Mouse (Mus musculus) midbrain, postnatal 0 days (tissue): Measurements from ENCODE around the gene Ebi3. TPM values are rescaled to one million over a fixed set of nuclear protein-coding genes. Genes with fewer than 3 reads are reported as not detected.

Experiments used
- ATAC-seq: fragments of 200-750 bp; cut with Nextera tagmentation; 2 replicates; pipeline ENCODE4 v1.8.0; 2017; ENCODE audit warnings: moderate number of reproducible peaks, mild to moderate bottlenecking, moderate TSS enrichment, moderate library complexity; ENCODE audit not compliant: low FRiP score
- DNase-seq: peaks from one replicate; pipeline ENCODE4 v3.0.0-alpha.2; 2015; ENCODE audit warnings: low spot score
- H3K27ac ChIP-seq: fragments of 300-500 bp; sonication (generic); 2 replicates; pipeline ENCODE4 v1.5.1; 2014; ENCODE audit warnings: low read depth, mild to moderate bottlenecking, low read length, mixed read lengths
- H3K27me3 ChIP-seq: fragments of 300-500 bp; sonication (generic); 2 replicates; pipeline ENCODE4 v1.6.1; 2014; ENCODE audit warnings: low read length, control low read depth, mixed read lengths; ENCODE audit not compliant: insufficient read depth
- H3K36me3 ChIP-seq: fragments of 300-500 bp; sonication (generic); 2 replicates; pipeline ENCODE4 v1.6.1; 2014; ENCODE audit warnings: low read length, control low read depth, mixed read lengths; ENCODE audit not compliant: insufficient read depth
- H3K4me1 ChIP-seq: fragments of 300-500 bp; sonication (generic); 2 replicates; pipeline ENCODE4 v1.6.1; 2014; ENCODE audit warnings: mild to moderate bottlenecking, control low read depth, antibody characterized with exemption, low read length, mixed read lengths; ENCODE audit not compliant: insufficient read depth
- H3K4me2 ChIP-seq: fragments of 300-500 bp; sonication (generic); 2 replicates; pipeline ENCODE4 v1.6.1; 2014; ENCODE audit warnings: low read depth, mild to moderate bottlenecking, low read length, mixed read lengths; ENCODE audit not compliant: poor library complexity, severe bottlenecking
- H3K4me3 ChIP-seq: fragments of 300-500 bp; sonication (generic); 2 replicates; pipeline ENCODE4 v1.5.1; 2014; ENCODE audit warnings: low read depth, mild to moderate bottlenecking, low read length, moderate library complexity
- H3K9ac ChIP-seq: fragments of 300-500 bp; sonication (generic); replicated peaks from 2 replicates; pipeline ENCODE4 v1.6.1; 2014; ENCODE audit warnings: mild to moderate bottlenecking, low read length, moderate library complexity, mixed read lengths; ENCODE audit not compliant: poor library complexity, severe bottlenecking
- H3K9me3 ChIP-seq: fragments of 300-500 bp; sonication (generic); 2 replicates; pipeline ENCODE4 v1.6.1; 2016; ENCODE audit warnings: low read length, control low read depth
- CTCF ChIP-seq: IDR thresholded peaks from 2 replicates; pipeline ENCODE4 v1.5.1; 2016; ENCODE audit warnings: antibody characterized with exemption, mild to moderate bottlenecking
- WGBS: fragments of 180-500 bp; shearing (Covaris S2); extraction: QIAGEN DNeasy Blood & Tissue Kit; methylation state at CpG from one replicate; pipeline ENCODE4 v1.1.7; 2014; 5-methylcytosine and 5-hydroxymethylcytosine counted together
- polyA plus RNA-seq: library from polyadenylated mRNA; unstranded; fragments of >200 nt; fragmentation: Nextera tagmentation; extraction: Ambion mirVana; gene quantifications from 2 replicates; pipeline ENCODE4 v1.2.1, GENCODE M21; 2015
- total RNA-seq: library from RNA; depleted of rRNA; stranded (reverse); fragments of >200 nt; gene quantifications from 2 replicates; pipeline ENCODE4 v1.2.3, GENCODE M21; 2014

Gene Ebi3
- total and polyA plus RNA-seq, 2 experiments from 2014 or later: 3.0 to 8.2 TPM

- DNase-seq: no peak
- WGBS: 95% methylated on average over 4 of the region's 4 CpGs
- Histone ChIP-seq H3K4me2 (no peak overlapping the region), H3K9ac (no peak overlapping the region), H3K36me3 (peaks cover 16% of the 10 kb centered on the region), H3K27me3 (no peaks in the 10 kb centered on the region), H3K9me3 (no peaks in the 10 kb centered on the region), H3K4me3 (no peak overlapping the region), H3K27ac (no peak overlapping the region), H3K4me1 (0 out of 2 replicates have a peak, but pooled peaks cover 7% of the 10 kb centered on the region)
- no peak for ATAC-seq
- TF ChIP-seq CTCF: no peak
These were observed 14.7 kb downstream of the Ebi3 start for GRCm38 (mm10) chr17:55967186-55967585.

DNA sequence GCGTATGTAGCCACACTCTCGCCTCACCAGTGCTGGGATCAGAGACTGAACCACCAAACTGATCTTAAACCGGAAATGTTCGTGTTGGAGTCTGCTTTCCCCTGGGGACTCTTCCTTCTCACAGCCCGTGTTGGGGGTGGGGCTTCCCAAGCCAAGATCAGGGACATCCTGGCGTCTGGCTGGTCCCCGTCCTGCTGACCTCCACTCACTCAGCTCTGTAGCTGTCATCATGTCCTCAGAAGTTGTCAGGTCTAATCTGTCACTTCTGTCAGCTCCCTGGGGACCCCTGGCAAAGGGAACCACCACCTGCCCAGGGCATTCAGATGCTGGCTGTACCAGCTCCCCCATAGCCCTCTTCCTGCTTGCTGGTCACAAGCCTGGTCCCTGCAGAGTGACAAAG, 15.8 kb downstream of the Ebi3 start:
- WGBS: 43% methylated on average over 7 of the region's 7 CpGs
- ATAC-seq: no peak
- Histone ChIP-seq H3K27ac (no peak overlapping the region), H3K9ac (no peak overlapping the region), H3K27me3 (no peaks in the 10 kb centered on the region), H3K36me3 (peaks cover 20% of the 10 kb centered on the region; the same call in 1 of the 2 replicates), H3K4me2 (no peak overlapping the region), H3K4me1 (0 out of 2 replicates have a peak, but pooled peaks cover 7% of the 10 kb centered on the region), H3K4me3 (no peak overlapping the region), H3K9me3 (no peaks in the 10 kb centered on the region)
- TF ChIP-seq CTCF: no peak
- no peak for DNase-seq

DNA sequence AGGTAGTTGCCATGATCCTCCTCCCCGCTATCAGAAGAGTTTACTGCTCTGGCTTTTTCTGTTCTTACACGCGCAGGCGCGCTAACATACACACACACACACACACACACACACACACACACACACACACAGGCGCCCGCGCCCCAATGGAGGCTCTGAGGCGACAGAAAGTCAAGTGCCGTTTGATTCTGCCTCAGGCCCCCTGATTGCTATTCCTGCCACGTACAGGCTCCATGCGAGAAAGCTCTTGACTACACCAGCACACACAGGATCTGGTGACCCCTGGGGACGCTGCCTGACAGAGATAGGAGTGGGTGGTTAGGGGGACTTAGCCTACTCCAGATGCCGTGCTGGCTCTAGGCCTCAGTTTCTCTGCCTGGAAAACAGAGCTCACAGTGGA, 17.1 kb downstream of the Ebi3 start:
- H3K4me3 ChIP-seq: peak overlapping the region; percentile 66; the same call in 1 of the 2 replicates

DNA sequence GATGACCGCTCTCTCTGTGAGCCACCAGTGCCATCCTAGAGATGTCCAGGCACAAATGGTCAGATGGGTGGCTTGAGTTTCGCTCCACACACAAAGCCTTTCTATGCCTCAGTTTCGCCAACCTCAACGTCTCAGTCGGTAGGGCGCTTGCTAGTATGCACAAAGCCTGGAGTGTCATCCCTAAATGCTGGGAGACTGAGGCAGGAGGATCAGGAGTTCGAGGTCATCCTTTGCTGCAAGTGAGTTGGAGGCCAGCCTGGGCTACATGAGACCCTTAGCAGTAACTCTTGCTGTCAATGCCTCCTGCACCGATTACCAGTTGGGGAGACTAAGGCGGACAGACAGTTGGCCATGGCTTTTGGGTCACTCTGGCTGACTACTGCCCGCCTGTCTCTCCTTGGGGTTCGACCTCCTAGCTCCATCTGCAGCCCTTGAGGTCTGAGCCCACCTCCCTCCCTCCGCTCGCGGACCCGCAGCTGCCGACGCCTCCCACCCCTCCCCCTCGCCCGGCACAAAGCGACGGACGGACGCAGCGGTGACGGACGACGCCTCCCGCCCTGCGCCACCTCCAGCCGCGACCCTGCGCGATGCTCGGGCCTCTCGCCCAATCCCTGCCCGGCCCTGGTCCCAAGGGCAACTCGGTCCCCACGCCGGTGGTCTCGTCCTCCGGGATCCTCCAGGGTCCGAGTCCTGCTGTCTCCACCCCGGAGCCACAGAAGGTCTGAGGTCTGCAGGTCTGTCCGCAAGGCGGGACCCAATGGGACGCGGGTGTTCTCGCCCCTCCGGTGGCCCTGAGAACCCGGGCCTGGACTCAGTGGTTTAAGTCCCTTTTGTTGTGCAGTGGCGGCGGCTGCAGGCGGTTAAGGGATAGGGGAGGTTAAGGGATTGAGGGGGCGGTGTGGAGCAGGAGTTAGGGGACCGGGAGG, 17.8 kb downstream of the Ebi3 start, which contains the start of gene Shd:
Gene Shd, plus strand, starts transcription at position 502 of the 926 bp plus-strand sequence.
- WGBS: 8% methylated on average over 49 of the region's 55 CpGs
- ATAC-seq (peak; percentile 68), DNase-seq (peak; percentile 64)
- peaks cover 25% of the 10 kb centered on the region; the same call in 1 of the 2 replicates for H3K36me3 ChIP-seq
- H3K9me3 ChIP-seq: no peaks in the 10 kb centered on the region
- H3K27me3 ChIP-seq: no peaks in the 10 kb centered on the region
- H3K9ac ChIP-seq: peak within 1 kb of the TSS; percentile 87
- peak within 1 kb of the TSS; percentile 81 for H3K27ac ChIP-seq
- peak within 1 kb of the TSS; percentile 93 for H3K4me2 ChIP-seq
- peak within 1 kb of the TSS; percentile 66 for H3K4me3 ChIP-seq
- H3K4me1 ChIP-seq: 0 out of 2 replicates have a peak, but pooled peaks cover 7% of the 10 kb centered on the region
- TF ChIP-seq CTCF: peak; percentile 9

More for the DNA sequence above, 17.1 kb downstream of the Ebi3 start:
- 12% methylated on average over 14 of the region's 14 CpGs for WGBS
- H3K9me3 ChIP-seq: no peaks in the 10 kb centered on the region
- H3K27me3 ChIP-seq: no peaks in the 10 kb centered on the region
- H3K9ac ChIP-seq: peak overlapping the region; percentile 87
- DNase-seq: peak; percentile 90
- peak overlapping the region; percentile 81 for H3K27ac ChIP-seq
- TF ChIP-seq CTCF: no peak
- H3K4me1 ChIP-seq: 0 out of 2 replicates have a peak, but pooled peaks cover 7% of the 10 kb centered on the region
- H3K4me2 ChIP-seq: peak overlapping the region; percentile 93
- ATAC-seq: peak; percentile 74
- H3K36me3 ChIP-seq: peaks cover 25% of the 10 kb centered on the region; the same call in 1 of the 2 replicates

DNA sequence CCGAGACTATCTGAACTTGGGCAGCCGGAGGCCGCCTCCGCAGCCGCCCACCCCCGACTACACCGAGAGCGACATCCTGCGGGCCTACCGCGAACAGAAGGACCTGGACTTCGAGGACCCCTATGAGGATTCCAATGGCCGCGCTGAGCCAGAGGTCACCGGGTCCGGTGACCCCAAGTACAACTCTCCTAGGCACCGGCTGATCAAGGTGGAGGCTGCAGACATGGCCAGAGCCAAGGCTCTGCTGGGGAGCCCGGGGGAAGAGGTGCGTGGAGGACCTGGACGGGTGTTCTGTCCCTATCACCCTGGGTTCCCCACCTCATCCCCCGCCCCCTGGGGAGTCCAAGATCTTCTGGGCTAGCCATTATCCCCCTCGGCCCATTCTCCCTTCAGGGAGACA, 19.0 kb downstream of the Ebi3 start:
- no peak for DNase-seq
- Histone ChIP-seq H3K27me3 (no peaks in the 10 kb centered on the region), H3K36me3 (peaks cover 27% of the 10 kb centered on the region; the same call in 1 of the 2 replicates), H3K9me3 (no peaks in the 10 kb centered on the region), H3K4me1 (0 out of 2 replicates have a peak, but pooled peaks cover 7% of the 10 kb centered on the region), H3K9ac (peak overlapping the region; percentile 87), H3K4me3 (peak overlapping the region; percentile 66), H3K4me2 (peak overlapping the region; percentile 93), H3K27ac (peak overlapping the region; percentile 12; the same call in 1 of the 2 replicates)
- TF ChIP-seq CTCF: no peak
- 21% methylated on average over 22 of the region's 22 CpGs for WGBS
- ATAC-seq: no peak
